Mouse (Mus musculus): ENCODE measurements around the gene Kremen1. TPM values are rescaled to one million over a fixed set of nuclear protein-coding genes. Genes with fewer than 3 reads are reported as not detected.

The Kremen1 gene
- total and polyA plus RNA-seq, 3 experiments: 1.3 to 4.1 TPM; not detected in 1

GRCm38 (mm10) chr11:5243812-5244748 lies 17.3 kb downstream of the Kremen1 start:
- TF ChIP-seq MAFK (IDR thresholded peaks at IDR 0.05; ENCODE audit: borderline replicate concordance, low read depth, low read length): no peak
- no peak for TF ChIP-seq SIN3A (IDR thresholded peaks at IDR 0.05; ENCODE audit: low read length)
- TF ChIP-seq ZKSCAN1 (IDR thresholded peaks at IDR 0.05; ENCODE audit: low read depth, low read length): no peak
- TF ChIP-seq POLR2AphosphoS5 (IDR thresholded peaks at IDR 0.05; ENCODE audit: borderline replicate concordance, low read depth, low read length): no peak
- no peak for TF ChIP-seq ZC3H11A (IDR thresholded peaks at IDR 0.05; ENCODE audit: low read depth, low read length)
- no peak for TF ChIP-seq MYC (IDR thresholded peaks at IDR 0.05; ENCODE audit: low read depth, low read length)
- no peak for TF ChIP-seq UBTF (IDR thresholded peaks at IDR 0.05; ENCODE audit: borderline replicate concordance, insufficient read depth, low read depth, low read length)
- TF ChIP-seq CHD1 (IDR thresholded peaks at IDR 0.05; ENCODE audit: low read depth, low read length): no peak
- TF ChIP-seq POLR2A (IDR thresholded peaks at IDR 0.05; ENCODE audit: control insufficient read depth in 1 of 2, insufficient read depth in 1 of 2, low read depth in 1 of 2, low read length in 2 of 2, poor library complexity in 1 of 2): no peak
- TF ChIP-seq ELF1 (IDR thresholded peaks at IDR 0.05; ENCODE audit: low read depth, low read length): no peak
- no peak for TF ChIP-seq ETS1 (IDR thresholded peaks at IDR 0.05; ENCODE audit: low read depth, low read length)
- no peak for TF ChIP-seq TBP (IDR thresholded peaks at IDR 0.05; ENCODE audit: low read depth, low read length)
- H3K4me3 ChIP-seq (ENCODE audit: control insufficient read depth in 1 of 2, insufficient read depth in 1 of 2, low read depth in 2 of 2, low read length in 2 of 2): no peak overlapping the region
- H3K27me3 ChIP-seq (ENCODE audit: control insufficient read depth in 1 of 2, insufficient read depth in 2 of 2, low read length in 2 of 2): no peaks in the 10 kb centered on the region
- 0 out of 4 replicates have a peak, but pooled peaks cover 0 to 4% of the 10 kb centered on the region in 2 experiments for H3K4me1 ChIP-seq (ENCODE audit: control insufficient read depth in 1 of 2, insufficient read depth in 2 of 2, low read length in 2 of 2)
- no peak for DNase-seq (ENCODE audit: low read depth, low spot score)
- H3K79me2 ChIP-seq (ENCODE audit: control insufficient read depth, insufficient read depth, low read length, poor library complexity): no peaks in the 10 kb centered on the region
- no peaks in the 10 kb centered on the region for H3K9me3 ChIP-seq (replicated peaks; ENCODE audit: insufficient read depth, low read length)
- no peaks in the 10 kb centered on the region for H3K36me3 ChIP-seq (ENCODE audit: control insufficient read depth in 1 of 2, insufficient read depth in 2 of 2, low read length in 2 of 2)
- H3K9ac ChIP-seq (ENCODE audit: control insufficient read depth, low read depth, low read length, poor library complexity, severe bottlenecking): no peak overlapping the region
- H3K27ac ChIP-seq (ENCODE audit: control insufficient read depth, low read depth, low read length): no peak overlapping the region

GRCm38 (mm10) chr11:5243208-5243607 lies 18.1 kb downstream of the Kremen1 start:
- Histone ChIP-seq H3K36me3 (ENCODE audit: control insufficient read depth in 1 of 2, insufficient read depth in 2 of 2, low read length in 2 of 2) (no peaks in the 10 kb centered on the region), H3K79me2 (ENCODE audit: control insufficient read depth, insufficient read depth, low read length, poor library complexity) (no peaks in the 10 kb centered on the region), H3K4me1 (ENCODE audit: control insufficient read depth in 1 of 2, insufficient read depth in 2 of 2, low read length in 2 of 2) (0 out of 4 replicates have a peak, but pooled peaks cover 0 to 4% of the 10 kb centered on the region in 2 experiments), H3K4me3 (ENCODE audit: control insufficient read depth in 1 of 2, insufficient read depth in 1 of 2, low read depth in 2 of 2, low read length in 2 of 2) (no peak overlapping the region), H3K27me3 (ENCODE audit: control insufficient read depth in 1 of 2, insufficient read depth in 2 of 2, low read length in 2 of 2) (no peaks in the 10 kb centered on the region), H3K9me3 (replicated peaks; ENCODE audit: insufficient read depth, low read length) (no peaks in the 10 kb centered on the region), H3K9ac (ENCODE audit: control insufficient read depth, low read depth, low read length, poor library complexity, severe bottlenecking) (no peak overlapping the region), H3K27ac (ENCODE audit: control insufficient read depth, low read depth, low read length) (no peak overlapping the region)
- DNase-seq (ENCODE audit: low read depth, low spot score): no peak
- TF ChIP-seq USF1 (IDR thresholded peaks at IDR 0.05; ENCODE audit: low read depth, low read length) (no peak), SIN3A (IDR thresholded peaks at IDR 0.05; ENCODE audit: low read length) (no peak), NELFE (IDR thresholded peaks at IDR 0.05; ENCODE audit: low read depth, low read length) (no peak), SMC3 (IDR thresholded peaks at IDR 0.05; ENCODE audit: low read depth, low read length) (no peak), MAFK (IDR thresholded peaks at IDR 0.05; ENCODE audit: borderline replicate concordance, low read depth, low read length) (no peak), TAL1 (IDR thresholded peaks at IDR 0.05; ENCODE audit: low read length) (no peak), JUND (IDR thresholded peaks at IDR 0.05; ENCODE audit: low read depth, low read length) (no peak), MAX (IDR thresholded peaks at IDR 0.05; ENCODE audit: low read length) (no peak), MEF2A (IDR thresholded peaks at IDR 0.05; ENCODE audit: extremely low read depth, insufficient replicate concordance, low read depth, low read length, poor library complexity, severe bottlenecking) (no peak), GATA1 (IDR thresholded peaks at IDR 0.05; ENCODE audit: low read depth, low read length) (no peak), MYC (IDR thresholded peaks at IDR 0.05; ENCODE audit: low read depth, low read length) (no peak), CHD2 (IDR thresholded peaks at IDR 0.05; ENCODE audit: low read length) (no peak), MYB (IDR thresholded peaks at IDR 0.05; ENCODE audit: low read depth, low read length) (no peak), GABPA (IDR thresholded peaks at IDR 0.05; ENCODE audit: low read depth, low read length) (no peak), MAZ (IDR thresholded peaks at IDR 0.05; ENCODE audit: low read depth, low read length) (no peak), ZKSCAN1 (IDR thresholded peaks at IDR 0.05; ENCODE audit: low read depth, low read length) (no peak), POLR2AphosphoS5 (IDR thresholded peaks at IDR 0.05; ENCODE audit: borderline replicate concordance, low read depth, low read length) (no peak), BHLHE40 (IDR thresholded peaks at IDR 0.05; ENCODE audit: borderline replicate concordance, low read depth, low read length) (no peak), USF2 (IDR thresholded peaks at IDR 0.05; ENCODE audit: borderline replicate concordance in 1 of 2, insufficient read depth in 1 of 2, low read depth in 1 of 2, low read length in 2 of 2) (no peak)
